Mouse (Mus musculus): ENCODE measurements around the gene Gm3127. TPM values are rescaled to one million over a fixed set of nuclear protein-coding genes. Genes with fewer than 3 reads are reported as not detected.

Gene Gm3127
- polyA plus RNA-seq (2012; rRNA removed; ENCODE audit: low replicate concordance): not detected in 2 replicates

DNA sequence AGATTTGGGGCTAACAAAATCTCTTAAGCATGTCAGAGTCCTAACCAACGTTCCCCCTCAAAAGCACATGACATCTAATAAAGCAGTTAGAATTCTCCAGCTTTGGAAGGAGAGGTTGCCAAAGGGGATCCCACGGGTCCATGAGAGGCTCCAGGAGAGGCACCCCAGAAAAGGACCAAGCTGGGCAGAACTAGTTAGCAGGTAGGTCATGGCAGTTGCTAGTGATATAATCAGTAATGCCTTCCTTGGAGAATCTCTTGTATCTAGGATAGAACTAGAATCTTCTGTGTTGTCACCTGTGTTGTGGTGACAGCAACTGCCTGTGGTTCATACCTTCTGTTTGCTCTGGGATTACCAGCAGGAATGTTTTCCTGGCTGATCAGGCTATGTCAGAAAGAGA lies at the start of gene Gm3127:
TSS of gene Gm3127 (plus strand) at position 301 of the 400 bp plus-strand sequence.

DNA sequence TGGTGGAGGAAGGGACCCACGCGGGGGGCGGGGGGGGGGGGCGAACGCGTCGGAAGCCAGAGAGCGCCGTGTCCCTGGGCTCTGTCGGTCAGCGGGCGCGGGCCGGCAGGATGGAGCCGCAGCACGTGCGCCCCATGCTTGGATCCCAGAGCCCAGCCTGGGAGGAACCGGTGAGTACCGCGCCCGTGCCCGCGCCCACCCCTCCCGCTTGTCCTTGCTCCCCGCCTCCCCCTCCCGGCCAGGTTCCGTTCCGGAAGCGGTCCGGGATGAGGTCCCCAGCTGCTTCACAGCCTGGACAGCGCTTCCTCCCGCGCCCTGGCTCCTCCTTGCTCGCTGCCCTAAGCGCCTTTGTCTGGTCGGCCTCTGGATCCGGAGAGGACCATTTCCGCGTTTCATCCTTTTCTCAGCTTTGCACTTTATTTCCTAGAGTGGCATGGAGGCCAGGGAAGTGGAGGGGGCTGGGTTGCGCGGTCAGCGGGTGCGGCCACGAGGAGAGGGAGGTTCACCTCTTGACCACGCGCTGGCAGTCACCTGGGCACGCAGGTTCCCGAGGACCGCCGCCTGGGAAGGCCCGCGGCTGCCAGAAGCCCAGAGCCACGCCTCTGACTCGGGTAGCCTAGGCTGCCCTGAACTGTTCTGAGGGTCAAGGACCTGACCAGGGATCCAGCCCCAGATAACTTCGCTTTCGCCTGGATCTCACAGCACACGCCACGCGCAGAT lies 17.8 kb downstream of the Gm3127 start, which contains the start of gene Gm2974:
TSS of gene Gm2974 (plus strand) at position 86 of the 720 bp plus-strand sequence.

Other genes with a start within 250 kb of the Gm3127 start
- not detected in 2 replicates for gene Gm3029, start 233.3 kb upstream of the Gm3127 start, polyA plus RNA-seq (2012; rRNA removed; ENCODE audit: low replicate concordance)
- gene Gm3095, start 201.5 kb upstream of the Gm3127 start, polyA plus RNA-seq (2012; rRNA removed; ENCODE audit: low replicate concordance): not detected in 2 replicates
- not detected in 2 replicates for gene Gm3099, start 166.6 kb upstream of the Gm3127 start, polyA plus RNA-seq (2012; rRNA removed; ENCODE audit: low replicate concordance)
- gene Gm5796, start 141.1 kb upstream of the Gm3127 start, polyA plus RNA-seq (2012; rRNA removed; ENCODE audit: low replicate concordance): not detected in 2 replicates
- gene Gm3115, start 80.9 kb upstream of the Gm3127 start, polyA plus RNA-seq (2012; rRNA removed; ENCODE audit: low replicate concordance): not detected in 2 replicates
- not detected in 2 replicates for gene Gm8108, start 54.5 kb upstream of the Gm3127 start, polyA plus RNA-seq (2012; rRNA removed; ENCODE audit: low replicate concordance)
- gene Gm2974, start 17.5 kb downstream of the Gm3127 start, polyA plus RNA-seq (2012; rRNA removed; ENCODE audit: low replicate concordance): not detected in 2 replicates
- not detected in 2 replicates for gene Gm3138, start 84.6 kb downstream of the Gm3127 start, polyA plus RNA-seq (2012; rRNA removed; ENCODE audit: low replicate concordance)
- not detected in 2 replicates for gene Gm3149, start 152.3 kb downstream of the Gm3127 start, polyA plus RNA-seq (2012; rRNA removed; ENCODE audit: low replicate concordance)
- not detected in 2 replicates for gene 2610042L04Rik, start 169.7 kb downstream of the Gm3127 start, polyA plus RNA-seq (2012; rRNA removed; ENCODE audit: low replicate concordance)
- not detected in 2 replicates for gene Gm3159, start 232.5 kb downstream of the Gm3127 start, polyA plus RNA-seq (2012; rRNA removed; ENCODE audit: low replicate concordance)